Mouse (Mus musculus) cerebellum, adult 8-10 months (tissue): Measurements from ENCODE around the gene Trnt1.

Source experiments
- DNase-seq: peaks from one replicate; pipeline ENCODE4 v3.0.0; 2022

Gene Trnt1

GRCm38 (mm10) chr6:106791429-106791828, 22.5 kb downstream of the Trnt1 start:
- DNase-seq = no peak

- no peak for DNase-seq
These were observed 23.6 kb downstream of the Trnt1 start for GRCm38 (mm10) chr6:106792486-106792885.

GRCm38 (mm10) chr6:106793088-106793487, 24.2 kb downstream of the Trnt1 start:
- no peak for DNase-seq

GRCm38 (mm10) chr6:106793621-106794020, 24.7 kb downstream of the Trnt1 start:
- no peak for DNase-seq

GRCm38 (mm10) chr6:106794094-106794814, 25.3 kb downstream of the Trnt1 start:
- DNase-seq = no peak

GRCm38 (mm10) chr6:106799333-106800226, 30.7 kb downstream of the Trnt1 start, which contains the start of gene Crbn:
TSS of gene Crbn (minus strand) at chr6:106800077.
- DNase-seq = peak; percentile 92

GRCm38 (mm10) chr6:106800227-106800557, 31.3 kb downstream of the Trnt1 start:
- DNase-seq = no peak

- DNase-seq = peak; percentile 48
These were observed 36.0 kb downstream of the Trnt1 start for GRCm38 (mm10) chr6:106804904-106805303.

- no peak for DNase-seq
These were observed 40.2 kb downstream of the Trnt1 start for GRCm38 (mm10) chr6:106809161-106809560.

- no peak for DNase-seq
These were observed 41.8 kb downstream of the Trnt1 start for GRCm38 (mm10) chr6:106810686-106811085.

GRCm38 (mm10) chr6:106819246-106819645, 50.3 kb downstream of the Trnt1 start:
- no peak for DNase-seq

GRCm38 (mm10) chr6:106819906-106820305, 51.0 kb downstream of the Trnt1 start:
- no peak for DNase-seq

GRCm38 (mm10) chr6:106820566-106820965, 51.6 kb downstream of the Trnt1 start:
- DNase-seq = no peak

GRCm38 (mm10) chr6:106822329-106822728, 53.4 kb downstream of the Trnt1 start:
- DNase-seq = peak; percentile 58
